Mouse (Mus musculus): ENCODE results near the gene Snx18. TPM values are rescaled to one million over a fixed set of nuclear protein-coding genes. Genes with fewer than 3 reads are reported as not detected.

Snx18 gene
- polyA plus RNA-seq, 1 experiment from 2014 or later: 30.2 TPM

DNA sequence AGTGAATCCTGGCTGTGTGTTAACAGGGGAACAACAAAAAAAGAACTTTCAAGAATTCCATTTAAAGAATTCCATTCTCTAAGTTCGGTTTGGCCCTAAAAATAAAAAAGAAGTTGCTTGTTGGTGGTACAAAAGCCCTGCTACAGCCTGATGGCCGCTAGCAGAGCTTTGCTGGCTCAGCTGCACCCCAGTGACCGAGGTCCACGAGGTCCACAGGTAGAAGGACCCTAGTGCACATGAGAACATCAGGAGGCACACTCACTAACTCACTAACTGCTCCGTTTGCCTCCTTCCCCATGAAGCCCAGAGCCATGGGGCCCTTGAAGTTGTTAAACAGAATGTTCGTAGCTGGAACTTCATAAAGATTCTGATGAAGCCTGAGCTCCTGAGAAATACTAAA lies 14.0 kb downstream of the Snx18 start:
- no peak for DNase-seq
- Histone ChIP-seq H3K27ac (ENCODE audit: low read depth) (peak overlapping the region; percentile 50; the same call in 1 of the 2 replicates), H3K9me3 (ENCODE audit: low read depth, low read length) (no peaks in the 10 kb centered on the region), H3K36me3 (ENCODE audit: insufficient read depth) (no peaks in the 10 kb centered on the region), H3K4me3 (ENCODE audit: low read depth, low read length) (no peak overlapping the region), H3K4me2 (no peak overlapping the region), H3K4me1 (ENCODE audit: insufficient read depth) (peaks cover 16% of the 10 kb centered on the region), H3K27me3 (ENCODE audit: insufficient read depth, low read length) (no peaks in the 10 kb centered on the region), H3K9ac (no peak overlapping the region)
- 60% methylated on average over 6 of the region's 6 CpGs for WGBS
- TF ChIP-seq CTCF (IDR thresholded peaks at IDR 0.05; ENCODE audit: low read depth): no peak
- no peak for ATAC-seq (ENCODE audit: insufficient read depth)

- no peaks in the 10 kb centered on the region for H3K9me3 ChIP-seq (ENCODE audit: low read depth, low read length)
- H3K36me3 ChIP-seq (ENCODE audit: insufficient read depth): no peaks in the 10 kb centered on the region
- no peak overlapping the region; the same call in 1 of the 2 replicates for H3K9ac ChIP-seq
- H3K4me1 ChIP-seq (ENCODE audit: insufficient read depth): peaks cover 16% of the 10 kb centered on the region
- no peaks in the 10 kb centered on the region for H3K27me3 ChIP-seq (ENCODE audit: insufficient read depth, low read length)
- H3K27ac ChIP-seq (ENCODE audit: low read depth): peak overlapping the region; percentile 18; the same call in 1 of the 2 replicates
- ATAC-seq (ENCODE audit: insufficient read depth): 0 out of 2 replicates have a peak, but pooled peaks have one; percentile 36
- no peak overlapping the region for H3K4me2 ChIP-seq
- 55% methylated on average over 17 of the region's 17 CpGs for WGBS
- H3K4me3 ChIP-seq (ENCODE audit: low read depth, low read length): no peak overlapping the region
- no peak for DNase-seq
- no peak for TF ChIP-seq CTCF (IDR thresholded peaks at IDR 0.05; ENCODE audit: low read depth)
These were observed 15.5 kb downstream of the Snx18 start for GRCm38 (mm10) chr13:113602882-113603342.

DNA sequence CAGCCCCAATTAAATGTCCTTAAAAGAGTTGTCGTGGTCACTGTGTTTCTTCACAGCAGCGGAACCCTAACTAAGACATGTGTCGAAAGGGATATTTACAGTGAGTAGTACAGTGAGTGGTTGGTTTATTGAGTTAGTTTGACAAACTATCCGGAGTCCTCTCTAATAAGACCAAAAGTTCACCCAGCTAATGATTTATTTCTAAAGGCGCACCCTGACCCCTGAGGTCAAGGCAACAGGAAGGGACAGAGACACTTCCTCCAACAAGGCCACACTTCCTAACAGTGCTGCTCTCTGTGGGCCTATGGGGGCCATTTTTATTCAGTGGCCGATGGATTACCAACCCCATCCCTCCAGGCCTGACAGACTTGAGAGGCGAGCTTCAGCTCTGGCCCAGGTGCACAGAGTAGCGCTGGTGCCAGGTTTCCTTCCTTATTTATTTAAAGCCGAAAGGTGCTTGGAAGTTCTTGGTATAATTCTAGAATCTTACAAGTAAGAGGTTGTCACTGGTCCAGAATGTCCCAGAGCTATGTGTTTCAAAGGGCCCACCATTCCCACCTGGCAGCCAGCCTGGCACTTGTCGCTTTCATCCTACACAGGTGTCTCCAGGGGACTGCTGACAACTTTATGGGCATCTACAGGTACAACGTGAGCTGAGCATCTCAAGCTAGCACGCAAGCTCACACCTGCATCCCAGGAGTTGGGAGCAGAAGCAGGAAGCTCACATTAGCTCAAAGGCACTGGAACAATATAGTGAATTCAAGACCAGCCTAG lies 16.3 kb downstream of the Snx18 start:
- Histone ChIP-seq H3K4me1 (ENCODE audit: insufficient read depth) (peaks cover 16% of the 10 kb centered on the region), H3K4me2 (no peak overlapping the region), H3K27me3 (ENCODE audit: insufficient read depth, low read length) (no peaks in the 10 kb centered on the region), H3K9ac (no peak overlapping the region), H3K9me3 (ENCODE audit: low read depth, low read length) (no peaks in the 10 kb centered on the region), H3K4me3 (ENCODE audit: low read depth, low read length) (no peak overlapping the region), H3K36me3 (ENCODE audit: insufficient read depth) (no peaks in the 10 kb centered on the region), H3K27ac (ENCODE audit: low read depth) (no peak overlapping the region)
- TF ChIP-seq CTCF (IDR thresholded peaks at IDR 0.05; ENCODE audit: low read depth): no peak
- 87% methylated on average over 12 of the region's 12 CpGs for WGBS
- ATAC-seq (ENCODE audit: insufficient read depth): no peak
- DNase-seq: no peak

DNA sequence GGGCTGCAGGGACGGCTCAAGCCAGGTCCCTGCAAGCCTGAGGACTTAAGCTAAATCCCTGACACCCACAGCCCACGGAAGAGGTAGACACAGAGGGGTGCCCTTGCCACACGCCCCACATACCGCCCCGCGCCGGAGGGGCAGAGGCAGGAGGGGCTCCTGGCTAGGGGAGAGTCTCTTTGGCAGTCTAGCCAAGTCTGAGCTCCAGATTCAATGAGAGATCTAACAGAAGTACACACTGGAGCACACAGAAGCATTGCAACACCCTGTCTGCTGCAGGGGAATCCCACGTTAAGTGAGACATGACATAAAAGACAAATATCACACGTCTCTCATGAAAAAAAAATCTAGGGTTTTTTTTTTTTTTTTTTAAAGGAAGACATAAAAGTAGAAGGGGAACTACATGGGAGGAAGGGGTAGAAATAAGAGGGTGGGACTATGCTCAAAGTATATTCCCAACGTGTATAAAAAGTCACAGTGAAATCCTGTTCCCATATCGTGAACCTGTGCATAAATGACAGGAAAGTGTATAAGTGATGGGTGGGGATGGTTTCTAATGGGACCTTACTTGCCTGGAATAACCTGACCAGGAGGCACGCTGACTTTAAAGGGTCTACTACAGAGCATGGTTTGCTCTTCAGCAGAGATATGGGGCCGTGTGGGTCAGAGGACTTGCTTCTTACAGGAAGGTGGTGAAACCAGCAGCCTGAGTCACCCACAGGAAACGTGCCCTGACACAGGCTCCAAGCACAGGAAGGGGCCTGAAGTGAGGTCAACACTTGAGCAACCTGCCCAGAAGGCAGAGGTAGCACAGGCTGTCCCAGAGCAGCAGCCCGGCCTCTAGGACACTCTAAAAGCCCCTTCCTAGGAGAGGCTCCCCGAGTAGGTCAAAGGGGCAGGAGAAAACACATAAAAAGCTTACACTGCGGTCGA lies 17.6 kb downstream of the Snx18 start:
- no peaks in the 10 kb centered on the region for H3K27me3 ChIP-seq (ENCODE audit: insufficient read depth, low read length)
- H3K27ac ChIP-seq (ENCODE audit: low read depth): no peak overlapping the region
- no peak overlapping the region for H3K4me3 ChIP-seq (ENCODE audit: low read depth, low read length)
- H3K9me3 ChIP-seq (ENCODE audit: low read depth, low read length): no peaks in the 10 kb centered on the region
- H3K4me1 ChIP-seq (ENCODE audit: insufficient read depth): peaks cover 23% of the 10 kb centered on the region
- no peak for ATAC-seq (ENCODE audit: insufficient read depth)
- no peak for TF ChIP-seq CTCF (IDR thresholded peaks at IDR 0.05; ENCODE audit: low read depth)
- H3K4me2 ChIP-seq: no peak overlapping the region
- 80% methylated on average over 18 of the region's 18 CpGs for WGBS
- no peaks in the 10 kb centered on the region for H3K36me3 ChIP-seq (ENCODE audit: insufficient read depth)
- no peak overlapping the region for H3K9ac ChIP-seq
- no peak for DNase-seq

DNA sequence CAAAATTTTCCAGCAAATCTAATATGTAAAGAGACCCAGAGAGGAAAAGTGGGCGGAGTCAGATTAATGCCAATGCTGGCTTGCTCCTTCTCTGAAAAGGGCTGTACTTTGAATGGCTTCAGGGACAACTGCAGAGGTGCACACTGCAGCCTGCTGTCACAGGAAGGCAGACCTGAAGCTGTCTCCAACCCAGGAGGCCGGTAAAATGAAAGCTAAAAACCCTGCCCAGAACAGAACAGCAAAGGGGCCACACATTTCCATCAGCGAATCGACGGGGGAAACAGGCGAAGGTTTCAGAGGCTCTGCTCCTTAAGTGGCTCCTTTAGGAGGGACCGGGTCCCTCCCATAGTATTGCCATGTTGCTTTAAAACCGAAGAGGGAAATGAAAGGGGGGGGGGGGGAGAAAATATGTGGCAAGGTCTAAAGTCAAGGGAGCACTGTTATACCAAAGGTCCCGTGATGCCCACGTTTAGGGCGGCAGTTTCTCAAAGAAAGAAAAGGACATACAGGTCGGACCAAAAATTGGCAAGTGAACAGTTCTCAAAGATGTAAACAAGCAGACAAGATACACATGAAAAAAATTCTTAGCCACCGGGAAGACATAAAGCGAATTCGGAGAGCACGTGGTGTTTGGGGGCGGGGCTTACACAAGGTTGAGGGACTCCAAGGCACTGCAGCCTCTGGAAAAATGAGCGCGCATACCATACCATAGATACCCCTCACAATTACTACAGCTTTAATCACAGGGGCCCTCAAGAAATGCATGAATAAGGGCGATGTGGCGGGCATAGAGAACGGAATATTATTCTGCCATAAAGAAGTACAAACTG lies 18.4 kb downstream of the Snx18 start:
- peaks cover 26% of the 10 kb centered on the region for H3K4me1 ChIP-seq (ENCODE audit: insufficient read depth)
- no peak overlapping the region for H3K9ac ChIP-seq
- DNase-seq: no peak
- no peak overlapping the region for H3K4me2 ChIP-seq
- no peak overlapping the region for H3K27ac ChIP-seq (ENCODE audit: low read depth)
- H3K36me3 ChIP-seq (ENCODE audit: insufficient read depth): no peaks in the 10 kb centered on the region
- no peak for TF ChIP-seq CTCF (IDR thresholded peaks at IDR 0.05; ENCODE audit: low read depth)
- no peaks in the 10 kb centered on the region for H3K9me3 ChIP-seq (ENCODE audit: low read depth, low read length)
- H3K4me3 ChIP-seq (ENCODE audit: low read depth, low read length): no peak overlapping the region
- no peaks in the 10 kb centered on the region for H3K27me3 ChIP-seq (ENCODE audit: insufficient read depth, low read length)
- no peak for ATAC-seq (ENCODE audit: insufficient read depth)
- WGBS: 84% methylated on average over 22 of the region's 22 CpGs

DNA sequence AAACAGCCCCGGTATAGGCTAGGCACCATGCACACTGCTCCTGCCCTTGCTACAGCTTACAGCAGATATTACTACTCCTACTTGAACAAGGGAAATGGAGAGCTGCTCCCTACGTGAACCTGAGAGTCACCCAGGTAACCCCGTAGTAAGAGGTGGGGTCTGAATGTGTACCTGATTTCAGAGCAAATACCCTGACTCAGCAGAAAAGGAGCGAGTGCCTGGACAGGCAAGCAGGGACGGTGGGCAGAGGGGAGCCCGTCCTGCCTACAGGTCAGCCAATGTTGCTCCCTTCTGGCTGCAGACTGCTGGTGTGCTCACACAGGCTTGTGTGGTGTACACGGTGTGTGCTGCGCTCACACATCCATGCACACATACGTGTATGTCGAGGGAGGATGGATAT lies 20.7 kb downstream of the Snx18 start:
- Histone ChIP-seq H3K27ac (ENCODE audit: low read depth) (no peak overlapping the region), H3K27me3 (ENCODE audit: insufficient read depth, low read length) (no peaks in the 10 kb centered on the region), H3K36me3 (ENCODE audit: insufficient read depth) (peaks cover 14% of the 10 kb centered on the region; the same call in 1 of the 2 replicates), H3K4me2 (no peak overlapping the region), H3K4me1 (ENCODE audit: insufficient read depth) (peaks cover 14% of the 10 kb centered on the region), H3K4me3 (ENCODE audit: low read depth, low read length) (no peak overlapping the region), H3K9ac (no peak overlapping the region), H3K9me3 (ENCODE audit: low read depth, low read length) (no peaks in the 10 kb centered on the region)
- TF ChIP-seq CTCF (IDR thresholded peaks at IDR 0.05; ENCODE audit: low read depth): no peak
- 0 out of 2 replicates have a peak, but pooled peaks have one; percentile 19 for ATAC-seq (ENCODE audit: insufficient read depth)
- no peak for DNase-seq
- 75% methylated on average over 10 of the region's 10 CpGs for WGBS
